Mouse (Mus musculus) embryonic facial prominence, embryonic 12.5 days (tissue): Measurements from ENCODE around the gene Aftph. TPM values are rescaled to one million over a fixed set of nuclear protein-coding genes. Genes with fewer than 3 reads are reported as not detected.
A peak's percentile ranks its signal among the peaks of the same experiment; 100 is the strongest.

ENCODE experiments used
- ATAC-seq: fragments of 200-750 bp; cut with Nextera tagmentation; 2 replicates; pipeline ENCODE4 v1.8.0; 2017; ENCODE audit not compliant: insufficient number of reproducible peaks, insufficient read depth, low FRiP score, low TSS enrichment
- H3K27ac ChIP-seq: fragments of 300-500 bp; sonication (generic); 2 replicates; pipeline ENCODE4 v1.5.1; 2016; ENCODE audit warnings: mild to moderate bottlenecking
- H3K27me3 ChIP-seq: fragments of 300-500 bp; sonication (generic); 2 replicates; pipeline ENCODE4 v1.6.1; 2016; ENCODE audit warnings: mild to moderate bottlenecking, moderate library complexity
- H3K36me3 ChIP-seq: fragments of 300-500 bp; sonication (generic); 2 replicates; pipeline ENCODE4 v1.6.1; 2016; ENCODE audit warnings: mild to moderate bottlenecking
- H3K4me1 ChIP-seq: fragments of 300-500 bp; sonication (generic); 2 replicates; pipeline ENCODE4 v1.6.1; 2016
- H3K4me2 ChIP-seq: fragments of 300-500 bp; sonication (generic); replicated peaks from 2 replicates; pipeline ENCODE4 v1.6.1; 2016; ENCODE audit warnings: mild to moderate bottlenecking, moderate library complexity
- H3K4me3 ChIP-seq: fragments of 300-500 bp; sonication (generic); 2 replicates; pipeline ENCODE4 v1.5.1; 2016; ENCODE audit warnings: mild to moderate bottlenecking
- H3K9ac ChIP-seq: fragments of 300-500 bp; sonication (generic); 2 replicates; pipeline ENCODE4 v1.6.1; 2016; ENCODE audit warnings: mild to moderate bottlenecking, moderate library complexity
- H3K9me3 ChIP-seq: fragments of 300-500 bp; sonication (generic); 2 replicates; pipeline ENCODE4 v1.6.1; 2016; ENCODE audit warnings: mild to moderate bottlenecking, moderate library complexity
- WGBS: fragments of 180-500 bp; shearing (Covaris S2); methylation state at CpG from one replicate; pipeline ENCODE4 v1.1.7; 2016; 5-methylcytosine and 5-hydroxymethylcytosine counted together
- polyA plus RNA-seq: library from polyadenylated mRNA; unstranded; fragments of >200 nt; fragmentation: Nextera tagmentation; extraction: Ambion mirVana; gene quantifications from 2 replicates; pipeline ENCODE4 v1.2.1, GENCODE M21; 2016

The Aftph gene
- polyA plus RNA-seq, 1 experiment from 2014 or later = 22.9 TPM

DNA sequence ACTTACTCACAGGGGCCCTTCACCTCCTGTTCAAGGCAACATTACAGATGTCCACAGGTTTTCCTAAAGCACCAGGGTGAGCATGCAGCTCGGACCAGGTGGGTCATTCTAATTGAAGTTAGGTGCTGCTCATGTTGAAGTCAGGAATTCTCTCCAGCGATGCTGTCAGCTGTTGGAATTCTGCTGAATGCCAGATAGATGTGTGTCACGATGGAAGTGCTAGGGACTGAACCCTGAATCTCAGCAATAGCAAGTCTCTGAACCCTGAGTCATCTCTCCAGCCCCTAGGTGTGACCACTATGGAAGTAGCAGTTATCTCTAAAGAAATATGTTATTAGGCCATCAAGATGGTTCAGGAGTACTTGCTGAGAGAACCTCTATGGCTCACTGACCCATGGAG is 95.9 kb downstream of the Aftph start:
- no peak overlapping the region for H3K9ac ChIP-seq
- no peak overlapping the region for H3K4me3 ChIP-seq
- no peaks in the 10 kb centered on the region for H3K27me3 ChIP-seq
- H3K27ac ChIP-seq = no peak overlapping the region
- 65% methylated on average over 3 of the region's 3 CpGs for WGBS
- ATAC-seq = no peak
- H3K4me1 ChIP-seq = peaks cover 55% of the 10 kb centered on the region
- peaks cover 6% of the 10 kb centered on the region for H3K36me3 ChIP-seq
- no peaks in the 10 kb centered on the region for H3K9me3 ChIP-seq
- no peak overlapping the region for H3K4me2 ChIP-seq

DNA sequence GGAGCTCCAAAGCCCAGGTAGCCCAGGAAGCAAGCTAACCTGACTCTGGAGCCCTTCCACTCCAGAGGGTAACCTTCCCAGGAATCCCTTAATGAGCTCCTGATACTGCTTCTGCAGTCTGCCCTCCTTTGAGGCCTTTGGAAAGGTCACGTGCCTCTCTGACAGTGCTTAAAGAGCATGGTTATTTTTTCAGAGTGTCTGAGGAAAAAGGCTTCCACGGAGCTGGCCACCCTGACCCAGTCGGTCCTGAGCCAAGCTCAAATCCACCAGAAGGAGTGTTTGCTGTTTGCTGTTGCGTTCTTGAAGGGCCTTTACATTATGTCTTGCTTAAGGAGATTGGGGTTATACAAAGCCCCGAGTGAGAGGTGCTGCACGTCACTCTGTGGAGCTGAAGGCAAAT is 96.5 kb downstream of the Aftph start:
- Histone ChIP-seq H3K9ac (no peak overlapping the region), H3K4me1 (peaks cover 56% of the 10 kb centered on the region), H3K27ac (no peak overlapping the region), H3K9me3 (no peaks in the 10 kb centered on the region), H3K4me2 (no peak overlapping the region), H3K27me3 (no peaks in the 10 kb centered on the region), H3K36me3 (peaks cover 6% of the 10 kb centered on the region), H3K4me3 (no peak overlapping the region)
- no peak for ATAC-seq
- 46% methylated on average over 6 of the region's 6 CpGs for WGBS

DNA sequence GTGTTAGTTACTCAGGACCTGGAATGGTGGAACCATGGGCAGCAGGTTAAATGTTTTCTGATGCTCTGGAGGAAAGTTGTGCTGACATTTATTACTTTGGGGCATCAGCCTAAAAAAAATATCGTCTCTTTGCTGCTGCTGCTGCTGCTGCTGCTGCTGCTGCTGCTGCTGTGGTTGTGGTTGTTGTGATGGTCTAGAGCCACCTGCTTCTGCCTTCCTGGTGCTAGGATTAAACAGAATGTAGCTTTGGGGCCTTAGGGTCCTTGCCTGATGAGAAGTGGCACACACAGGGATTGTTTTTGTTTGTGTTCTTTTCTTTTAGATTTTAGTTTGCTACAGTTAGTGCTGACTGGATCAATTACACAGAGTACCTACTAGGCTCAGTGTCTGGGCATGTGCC is 97.2 kb downstream of the Aftph start:
- H3K4me2 ChIP-seq = no peak overlapping the region
- H3K9me3 ChIP-seq = no peaks in the 10 kb centered on the region
- no peak overlapping the region for H3K4me3 ChIP-seq
- H3K4me1 ChIP-seq = peaks cover 63% of the 10 kb centered on the region
- ATAC-seq = no peak
- H3K9ac ChIP-seq = no peak overlapping the region
- WGBS = 46% methylated on average over 1 of the region's 1 CpGs
- peaks cover 6% of the 10 kb centered on the region for H3K36me3 ChIP-seq
- no peaks in the 10 kb centered on the region for H3K27me3 ChIP-seq
- no peak overlapping the region for H3K27ac ChIP-seq

DNA sequence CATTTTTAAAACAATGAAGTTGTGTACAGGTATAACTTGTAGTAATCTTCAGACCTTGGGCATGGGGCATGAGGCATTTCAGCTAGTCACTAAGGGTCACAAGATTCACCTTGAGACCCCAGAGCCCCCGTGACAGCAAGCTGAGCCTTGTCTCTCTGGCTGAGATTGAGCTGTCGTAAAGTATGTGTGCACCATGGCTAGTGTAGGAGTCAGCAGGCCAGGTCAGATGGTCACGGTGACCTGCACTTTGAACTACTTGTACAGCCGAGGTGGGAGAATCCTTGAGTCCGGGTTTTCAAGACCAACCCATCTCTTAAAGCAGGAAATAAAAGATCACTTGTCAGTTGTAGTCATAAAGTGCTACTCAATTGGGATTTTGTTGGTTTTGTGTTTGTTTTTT is 98.2 kb downstream of the Aftph start:
- Histone ChIP-seq H3K4me1 (peaks cover 63% of the 10 kb centered on the region), H3K4me3 (no peak overlapping the region)
- WGBS = 54% methylated on average over 5 of the region's 5 CpGs

DNA sequence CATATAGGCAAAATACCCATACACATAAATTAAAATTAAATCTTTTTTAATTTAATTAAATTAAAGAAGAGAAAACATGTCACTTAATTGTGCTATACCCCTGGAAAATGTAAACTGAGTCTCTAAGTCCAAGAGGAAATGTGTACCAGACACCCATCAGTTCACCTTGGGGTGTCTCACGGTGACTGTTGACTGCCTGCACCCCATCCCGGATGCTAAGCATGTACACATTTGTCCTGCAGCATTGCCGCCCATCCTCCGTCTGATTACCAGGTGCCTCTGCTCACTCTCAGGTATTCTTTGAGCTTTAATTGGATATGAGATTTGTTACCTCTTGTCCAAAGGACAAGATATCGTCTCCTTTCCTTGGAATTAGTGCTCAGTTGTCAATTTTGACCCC is 99.1 kb downstream of the Aftph start:
- Histone ChIP-seq H3K4me3 (no peak overlapping the region), H3K36me3 (no peaks in the 10 kb centered on the region), H3K27ac (no peak overlapping the region), H3K27me3 (no peaks in the 10 kb centered on the region), H3K4me1 (peaks cover 55% of the 10 kb centered on the region), H3K4me2 (no peak overlapping the region), H3K9me3 (no peaks in the 10 kb centered on the region), H3K9ac (no peak overlapping the region)
- 72% methylated on average over 5 of the region's 5 CpGs for WGBS
- ATAC-seq = no peak

More for the DNA sequence above, 98.2 kb downstream of the Aftph start:
- H3K9me3 ChIP-seq = no peaks in the 10 kb centered on the region
- no peak overlapping the region for H3K27ac ChIP-seq
- no peak for ATAC-seq
- no peak overlapping the region for H3K4me2 ChIP-seq
- H3K36me3 ChIP-seq = no peaks in the 10 kb centered on the region
- no peak overlapping the region for H3K9ac ChIP-seq
- no peaks in the 10 kb centered on the region for H3K27me3 ChIP-seq

DNA sequence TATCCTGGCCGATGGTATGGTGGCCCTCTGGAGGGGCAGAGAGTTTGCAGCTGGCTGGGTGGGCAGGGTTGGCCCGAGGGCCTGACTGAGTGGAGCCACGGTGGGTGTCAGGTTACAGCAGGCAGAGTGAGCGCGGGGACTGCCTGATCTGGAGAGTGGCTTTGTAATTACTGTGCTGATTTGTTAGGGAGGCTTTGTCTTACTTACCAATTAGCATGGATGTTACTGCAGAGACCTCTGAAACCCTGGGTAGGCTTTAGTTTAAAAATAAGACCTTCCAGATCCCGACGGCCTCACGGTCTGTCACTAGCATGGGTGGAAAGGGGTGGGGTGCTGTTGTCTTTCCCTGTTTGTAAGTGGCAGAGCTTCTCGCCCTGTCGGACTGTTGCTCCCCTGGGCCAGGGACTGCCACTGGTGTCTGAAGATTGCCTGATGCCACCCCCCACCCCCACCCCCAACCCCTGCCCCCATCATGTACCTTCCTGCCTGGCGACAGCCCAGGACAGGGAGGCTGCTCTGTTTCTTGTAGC is 101.4 kb downstream of the Aftph start:
- Histone ChIP-seq H3K9ac (peak overlapping the region; percentile 36), H3K36me3 (no peaks in the 10 kb centered on the region), H3K4me2 (peak overlapping the region; percentile 45), H3K9me3 (no peaks in the 10 kb centered on the region), H3K4me1 (peaks cover 47% of the 10 kb centered on the region), H3K27ac (peak overlapping the region; percentile 84), H3K4me3 (no peak overlapping the region; the same call in 1 of the 2 replicates), H3K27me3 (no peaks in the 10 kb centered on the region)
- ATAC-seq = peak; percentile 86; the same call in 1 of the 2 replicates
- under 1% methylated on average over 11 of the region's 11 CpGs for WGBS

DNA sequence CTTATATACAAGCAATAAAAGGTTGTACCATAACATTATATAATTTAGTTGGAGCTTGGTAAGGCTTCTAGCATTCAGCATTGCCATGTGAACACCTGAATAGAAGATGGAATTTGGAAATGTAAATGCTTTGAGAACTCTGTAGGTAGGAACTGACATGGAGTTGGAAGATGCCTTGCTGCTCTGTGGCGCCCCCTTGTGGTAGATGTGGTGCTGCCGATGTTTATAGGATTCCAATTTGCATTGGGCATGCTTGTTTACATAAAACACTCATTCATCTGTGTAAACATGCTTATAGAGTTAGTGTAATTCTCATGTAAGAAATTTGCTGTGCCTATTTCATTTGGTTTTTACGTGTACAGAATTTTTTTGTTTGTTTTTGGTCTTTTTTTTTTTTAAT is 102.5 kb downstream of the Aftph start:
- WGBS = 21% methylated on average over 3 of the region's 3 CpGs
- H3K9ac ChIP-seq = no peak overlapping the region
- no peak overlapping the region for H3K4me3 ChIP-seq
- no peaks in the 10 kb centered on the region for H3K9me3 ChIP-seq
- H3K27ac ChIP-seq = no peak overlapping the region
- H3K36me3 ChIP-seq = no peaks in the 10 kb centered on the region
- H3K27me3 ChIP-seq = no peaks in the 10 kb centered on the region
- H3K4me1 ChIP-seq = peaks cover 44% of the 10 kb centered on the region
- no peak for ATAC-seq
- no peak overlapping the region for H3K4me2 ChIP-seq

DNA sequence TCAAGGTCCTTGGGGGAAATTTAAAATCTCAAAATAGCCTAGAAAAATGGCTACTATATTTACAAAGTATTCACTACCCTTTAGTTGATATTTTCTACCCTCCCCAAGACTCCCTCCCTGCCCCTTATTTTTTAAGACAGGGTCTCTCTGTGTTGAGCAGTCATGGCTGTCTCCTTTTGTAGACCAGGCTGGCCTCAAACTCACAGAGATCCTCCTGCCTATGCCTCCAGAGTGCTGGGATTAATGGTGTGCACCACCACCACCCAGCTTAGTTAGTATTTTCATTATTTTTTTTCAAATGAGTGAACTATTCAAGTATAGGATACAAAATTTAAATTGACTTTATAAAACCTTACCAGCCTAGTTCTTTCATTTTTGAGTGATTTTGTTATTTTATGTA is 104.3 kb downstream of the Aftph start:
- Histone ChIP-seq H3K9ac (no peak overlapping the region), H3K4me1 (peaks cover 48% of the 10 kb centered on the region), H3K27me3 (no peaks in the 10 kb centered on the region), H3K4me2 (no peak overlapping the region), H3K4me3 (no peak overlapping the region), H3K9me3 (no peaks in the 10 kb centered on the region), H3K36me3 (no peaks in the 10 kb centered on the region), H3K27ac (no peak overlapping the region)
- ATAC-seq = no peak

DNA sequence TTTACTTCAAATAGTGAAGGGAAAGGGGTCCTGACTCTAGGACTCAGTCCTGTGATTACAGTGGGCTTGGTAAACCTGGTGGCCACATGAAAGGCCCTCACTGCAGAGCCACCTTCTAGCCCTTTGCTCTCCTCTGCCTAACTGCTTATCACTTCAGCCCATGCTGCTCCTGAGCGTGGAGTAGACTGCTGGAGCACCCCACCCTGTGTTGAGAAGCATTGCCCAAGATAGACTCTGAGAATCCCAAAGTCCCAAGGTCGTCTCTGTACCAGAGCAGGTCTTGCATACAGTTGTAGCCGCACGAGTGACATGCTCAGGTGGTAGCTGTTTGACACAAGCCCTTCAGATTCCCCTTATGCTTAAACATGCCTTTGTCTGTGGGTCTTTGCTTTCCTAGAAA is 105.3 kb downstream of the Aftph start:
- Histone ChIP-seq H3K27ac (peak overlapping the region; percentile 69), H3K27me3 (no peaks in the 10 kb centered on the region), H3K4me3 (no peak overlapping the region), H3K4me2 (0 out of 2 replicates have a peak overlapping the region, but pooled peaks have one; percentile 11), H3K36me3 (no peaks in the 10 kb centered on the region), H3K4me1 (peaks cover 48% of the 10 kb centered on the region), H3K9me3 (no peaks in the 10 kb centered on the region), H3K9ac (no peak overlapping the region)
- ATAC-seq = no peak
- 49% methylated on average over 4 of the region's 4 CpGs for WGBS

DNA sequence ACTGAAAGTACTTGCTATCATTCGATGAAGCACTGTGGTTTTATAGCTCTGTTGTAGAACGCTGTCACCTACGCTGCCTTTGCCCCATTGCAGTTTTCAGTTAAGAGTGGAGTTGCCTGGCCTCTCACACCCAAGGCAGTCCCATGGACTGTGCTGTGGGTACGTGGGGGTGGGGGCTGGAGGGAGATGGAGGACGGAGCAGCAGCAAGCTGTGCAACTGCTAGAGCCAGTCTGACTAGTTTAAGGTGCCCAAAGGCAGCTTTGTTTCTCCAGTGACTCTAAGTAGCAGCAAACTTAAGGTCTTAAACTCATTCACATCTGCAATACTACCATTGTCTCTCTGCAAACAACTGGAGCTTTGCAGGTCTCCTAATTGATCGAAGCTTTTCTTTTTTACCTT is 105.7 kb downstream of the Aftph start:
- Histone ChIP-seq H3K27me3 (no peaks in the 10 kb centered on the region), H3K4me2 (0 out of 2 replicates have a peak overlapping the region, but pooled peaks have one; percentile 11), H3K36me3 (no peaks in the 10 kb centered on the region), H3K9me3 (no peaks in the 10 kb centered on the region), H3K27ac (peak overlapping the region; percentile 69), H3K9ac (no peak overlapping the region), H3K4me1 (peaks cover 44% of the 10 kb centered on the region), H3K4me3 (no peak overlapping the region)
- 23% methylated on average over 6 of the region's 6 CpGs for WGBS
- ATAC-seq = no peak

Other genes with a start within 250 kb of the Aftph start
- 41.9 and 43.3 TPM in 2 replicates for gene Sertad2, start 198.3 kb downstream of the Aftph start, polyA plus RNA-seq
- 43.1 and 44.6 TPM in 2 replicates for gene Lgalsl, start 89.5 kb upstream of the Aftph start, polyA plus RNA-seq